Mouse (Mus musculus) spleen, adult 18-20 months (tissue): ENCODE data around the gene Ankrd35.
A peak's percentile ranks its signal among the peaks of the same experiment; 100 is the strongest.
"Not testable (repeated sequence)": the region's sequence is repeated elsewhere in the genome, so short reads cannot be mapped to it uniquely, and the experiment has no call there.

Experiments used
- DNase-seq, 2 experiments: peaks; one replicate each; pipeline ENCODE4 v3.0.0; 2022; ENCODE audit warnings: mixed read lengths in 2 of 2

Gene Ankrd35

DNA sequence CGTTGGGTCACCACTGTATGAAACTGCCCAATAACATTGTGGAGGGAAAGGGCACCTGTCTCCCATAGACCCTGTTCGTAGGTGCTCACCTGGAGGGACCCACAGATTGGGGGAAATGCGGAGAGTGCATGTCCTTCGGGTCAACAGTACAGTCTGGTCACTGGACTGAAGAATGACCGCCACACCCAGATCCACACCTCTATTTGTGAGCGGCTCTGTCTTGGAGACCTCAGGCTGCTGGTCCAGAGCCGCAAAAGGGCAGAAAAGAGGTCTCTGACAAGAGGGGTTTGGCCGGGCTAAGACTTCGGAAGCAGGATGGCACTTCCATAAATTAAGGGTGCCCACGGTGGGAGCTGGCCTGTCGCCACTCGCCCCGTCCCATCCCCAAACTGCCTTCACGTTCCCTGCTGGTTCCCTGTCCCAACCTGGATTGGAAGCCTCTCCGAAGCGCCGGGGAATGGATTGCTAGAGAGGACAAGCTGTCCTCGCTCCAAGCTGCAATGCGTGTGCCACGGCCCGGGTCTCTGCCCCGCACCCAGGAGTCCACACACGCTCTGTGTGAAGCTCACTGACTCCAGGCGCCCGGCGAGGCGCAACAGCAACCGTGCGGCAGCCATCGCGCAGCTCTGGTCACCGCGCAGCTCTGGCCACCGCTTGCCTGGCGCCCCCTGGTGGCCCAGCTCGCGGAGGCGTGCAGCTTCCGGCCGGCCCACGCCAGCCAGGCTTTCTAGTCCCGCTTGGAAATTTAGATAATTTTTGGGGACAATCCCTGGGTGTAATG is 38.2 kb downstream of the Ankrd35 start, which contains the start of gene Nudt17:
TSS of gene Nudt17 (minus strand) at position 660 of the 781 bp plus-strand sequence.
- peak; percentile 52 to 86 for DNase-seq

- DNase-seq = no peak
Measured at GRCm38 (mm10) chr3:96708684-96709064, 38.7 kb downstream of the Ankrd35 start.

DNA sequence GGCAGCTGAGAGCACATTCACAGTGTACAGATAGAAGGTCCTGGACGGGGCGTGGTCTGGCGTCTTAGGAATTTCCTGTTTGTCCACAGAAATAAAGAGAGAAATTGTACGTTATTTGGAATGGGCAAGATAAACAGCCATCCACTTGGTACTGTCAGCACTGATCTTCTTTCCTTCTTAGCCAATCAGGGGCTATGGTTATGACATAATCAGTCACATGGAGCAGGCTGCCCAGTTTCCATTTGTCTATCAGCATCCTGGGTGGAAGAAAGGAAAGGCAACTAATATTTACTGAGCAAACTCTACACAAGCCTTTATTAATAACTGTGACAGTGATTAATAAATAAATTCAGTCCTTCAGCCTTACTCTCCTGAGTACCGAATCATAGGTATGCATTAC is 44.4 kb downstream of the Ankrd35 start:
- DNase-seq = no peak

DNA sequence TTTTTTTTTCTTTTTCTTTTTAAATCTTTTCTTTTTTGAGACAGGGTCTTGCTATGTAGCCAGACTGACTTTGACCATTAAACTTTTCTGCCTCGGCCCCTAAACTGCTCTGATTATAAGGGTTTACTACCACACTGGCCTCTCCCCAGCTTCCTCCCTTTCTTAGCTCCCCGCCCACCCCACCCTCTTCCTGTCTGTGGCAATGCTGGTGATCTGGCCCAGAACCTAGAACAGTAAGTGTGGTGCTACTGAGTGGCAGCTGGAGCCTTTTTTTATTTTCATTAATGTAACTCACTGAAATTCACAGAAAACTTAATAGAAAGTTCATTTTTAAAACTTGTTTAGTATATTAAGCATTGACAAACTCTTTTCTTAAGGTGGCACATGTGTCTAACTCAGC is 45.9 kb downstream of the Ankrd35 start:
- DNase-seq = no peak

DNA sequence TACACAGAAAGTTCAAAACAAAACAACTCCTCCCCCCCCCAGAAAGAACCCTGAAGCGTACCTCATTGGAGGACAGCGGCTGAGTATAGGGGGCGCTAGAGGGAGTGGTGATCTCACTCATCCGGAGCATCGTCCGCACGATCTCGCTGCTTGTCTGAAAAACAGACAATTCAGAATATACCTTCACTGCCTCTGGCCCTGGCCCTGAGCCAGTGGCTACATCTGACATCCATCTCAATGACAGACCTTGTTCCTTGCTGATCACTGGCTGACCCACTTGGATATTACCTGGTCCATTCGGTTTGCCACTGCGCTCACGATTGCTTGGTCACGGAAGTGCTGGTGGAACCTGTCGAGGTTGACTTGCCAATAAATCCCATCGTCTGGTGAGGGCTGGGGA is 49.2 kb downstream of the Ankrd35 start:
- no peak for DNase-seq

- peak; percentile 91 to 94 for DNase-seq
Measured at GRCm38 (mm10) chr3:96727343-96727827, 57.5 kb downstream of the Ankrd35 start, which contains the start of the genes Polr3c and Rnf115. Polr3c (minus strand) TSS chr3:96727628. Rnf115 (plus strand) TSS chr3:96727664.

GRCm38 (mm10) chr3:96727828-96728633 is 58.1 kb downstream of the Ankrd35 start:
- DNase-seq = no peak

DNA sequence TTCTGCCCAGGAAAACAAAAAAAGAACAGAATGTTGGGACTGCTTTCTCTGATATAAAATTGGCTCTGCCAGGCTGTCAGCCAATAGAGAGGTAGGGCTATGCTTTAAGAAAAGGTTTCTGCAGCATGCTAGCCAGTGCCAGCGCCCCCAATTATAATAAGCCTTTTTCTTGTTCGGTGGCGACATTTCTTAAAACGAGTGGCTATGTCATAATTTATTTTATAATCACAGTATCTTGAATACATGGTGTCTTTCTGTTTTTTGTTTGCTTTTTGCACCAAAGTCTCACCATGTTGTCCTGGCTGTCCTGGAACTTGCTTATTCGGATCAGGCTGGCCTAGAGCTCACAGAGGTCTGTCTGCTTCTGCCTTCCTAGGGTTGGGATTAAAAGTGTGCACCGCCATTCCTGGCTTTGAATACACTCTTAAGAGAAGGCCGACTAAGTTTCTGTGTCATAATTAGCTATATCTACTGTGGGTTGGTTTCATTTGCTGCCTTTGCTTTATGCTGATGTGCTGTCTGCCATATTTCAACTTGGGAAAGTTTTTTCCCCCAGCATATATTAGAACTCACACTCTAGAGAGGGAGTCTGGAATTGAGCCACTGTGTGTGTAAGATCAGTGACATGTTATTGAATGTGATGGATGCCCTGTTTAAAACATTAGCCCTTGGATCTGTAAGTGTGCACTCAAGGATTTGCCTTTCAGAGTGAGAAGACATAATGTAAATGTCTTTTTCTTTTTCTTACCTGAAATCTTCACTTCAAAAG is 58.9 kb downstream of the Ankrd35 start:
- no peak for DNase-seq

- DNase-seq = no peak
Measured at GRCm38 (mm10) chr3:96729403-96729784, 59.5 kb downstream of the Ankrd35 start.

DNA sequence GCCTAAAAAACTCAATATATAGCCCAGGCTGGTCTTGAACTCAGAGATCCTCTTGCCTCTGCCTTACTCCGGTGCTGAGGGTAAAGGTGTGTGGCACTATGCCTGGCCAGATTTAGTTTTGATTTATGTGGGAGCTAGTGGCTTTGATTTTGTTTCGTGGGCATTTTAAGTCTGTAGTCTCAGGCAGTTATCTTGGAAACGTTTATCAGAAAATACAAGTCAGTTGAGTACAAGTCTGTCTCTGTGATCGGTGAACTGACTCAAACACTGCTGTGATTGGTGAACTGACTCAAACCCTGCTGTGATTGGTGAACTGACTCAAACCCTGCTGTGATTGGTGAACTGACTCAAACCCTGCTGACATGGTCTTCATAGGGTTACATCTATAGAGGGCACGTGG is 60.9 kb downstream of the Ankrd35 start:
- DNase-seq = no peak

- no peak for DNase-seq
Measured at GRCm38 (mm10) chr3:96733984-96734383, 64.1 kb downstream of the Ankrd35 start.

- DNase-seq = no peak
Measured at GRCm38 (mm10) chr3:96735200-96735599, 65.3 kb downstream of the Ankrd35 start.

DNA sequence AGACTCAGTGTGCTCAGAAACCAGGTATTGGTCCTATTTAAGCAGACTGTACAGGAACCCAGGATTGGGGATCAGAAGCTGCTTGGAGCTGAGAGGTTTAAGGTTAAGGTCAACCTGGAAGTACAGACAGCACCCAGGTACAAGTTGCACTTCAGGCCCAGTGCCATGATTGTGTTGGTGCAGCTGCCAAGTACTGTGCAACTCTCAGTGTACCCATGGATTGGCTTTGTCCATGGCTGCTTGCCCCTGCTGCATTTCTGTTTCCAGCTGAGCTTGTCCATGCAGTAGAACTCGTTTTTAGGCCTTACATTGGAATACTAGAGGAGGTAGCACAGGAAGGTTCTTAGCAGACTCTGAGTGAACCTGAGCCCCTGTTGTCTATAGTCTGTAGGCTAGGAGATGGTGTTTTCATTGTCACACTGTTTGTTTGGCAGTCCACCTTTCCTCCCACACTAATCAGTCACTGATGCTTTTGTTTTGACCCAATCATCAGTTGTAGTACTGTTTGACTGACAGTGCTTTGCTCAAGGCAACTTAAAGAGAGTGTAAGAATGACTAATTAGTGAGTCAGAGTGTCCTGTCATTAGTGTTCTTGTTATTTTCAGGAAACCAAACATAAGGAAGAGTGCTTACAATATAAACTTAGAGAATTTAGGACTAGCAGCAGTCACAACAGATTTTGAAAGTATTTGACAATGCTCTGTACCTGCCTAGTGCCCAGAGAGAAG is 67.2 kb downstream of the Ankrd35 start:
- no peak for DNase-seq

GRCm38 (mm10) chr3:96737995-96738394 is 68.1 kb downstream of the Ankrd35 start:
- no peak for DNase-seq

DNA sequence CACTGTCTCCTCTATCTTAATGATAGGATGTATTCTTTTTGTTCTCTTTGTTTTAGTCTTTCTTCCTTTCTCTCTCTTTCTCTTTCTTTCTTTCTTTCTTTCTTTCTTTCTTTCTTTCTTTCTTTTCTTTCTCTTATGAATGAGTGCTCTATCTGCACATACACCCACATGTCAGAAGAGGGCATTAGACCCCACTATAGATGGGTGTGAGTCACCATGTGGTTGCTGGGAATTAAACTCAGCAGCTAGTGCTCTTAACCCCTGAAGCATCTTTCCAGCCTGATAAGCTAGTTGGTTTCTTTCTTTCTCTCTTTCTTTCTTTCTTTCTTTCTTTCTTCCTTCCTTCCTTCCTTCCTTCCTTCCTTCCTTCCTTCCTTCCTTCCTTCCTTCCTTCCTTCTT is 70.3 kb downstream of the Ankrd35 start:
- DNase-seq = not testable (repeated sequence)
